Mouse (Mus musculus): ENCODE results near the gene 1600002K03Rik. TPM values are rescaled to one million over a fixed set of nuclear protein-coding genes. Genes with fewer than 3 reads are reported as not detected.

Gene 1600002K03Rik
- polyA plus RNA-seq, 1 experiment from 2014 or later, result 11.0 TPM

DNA sequence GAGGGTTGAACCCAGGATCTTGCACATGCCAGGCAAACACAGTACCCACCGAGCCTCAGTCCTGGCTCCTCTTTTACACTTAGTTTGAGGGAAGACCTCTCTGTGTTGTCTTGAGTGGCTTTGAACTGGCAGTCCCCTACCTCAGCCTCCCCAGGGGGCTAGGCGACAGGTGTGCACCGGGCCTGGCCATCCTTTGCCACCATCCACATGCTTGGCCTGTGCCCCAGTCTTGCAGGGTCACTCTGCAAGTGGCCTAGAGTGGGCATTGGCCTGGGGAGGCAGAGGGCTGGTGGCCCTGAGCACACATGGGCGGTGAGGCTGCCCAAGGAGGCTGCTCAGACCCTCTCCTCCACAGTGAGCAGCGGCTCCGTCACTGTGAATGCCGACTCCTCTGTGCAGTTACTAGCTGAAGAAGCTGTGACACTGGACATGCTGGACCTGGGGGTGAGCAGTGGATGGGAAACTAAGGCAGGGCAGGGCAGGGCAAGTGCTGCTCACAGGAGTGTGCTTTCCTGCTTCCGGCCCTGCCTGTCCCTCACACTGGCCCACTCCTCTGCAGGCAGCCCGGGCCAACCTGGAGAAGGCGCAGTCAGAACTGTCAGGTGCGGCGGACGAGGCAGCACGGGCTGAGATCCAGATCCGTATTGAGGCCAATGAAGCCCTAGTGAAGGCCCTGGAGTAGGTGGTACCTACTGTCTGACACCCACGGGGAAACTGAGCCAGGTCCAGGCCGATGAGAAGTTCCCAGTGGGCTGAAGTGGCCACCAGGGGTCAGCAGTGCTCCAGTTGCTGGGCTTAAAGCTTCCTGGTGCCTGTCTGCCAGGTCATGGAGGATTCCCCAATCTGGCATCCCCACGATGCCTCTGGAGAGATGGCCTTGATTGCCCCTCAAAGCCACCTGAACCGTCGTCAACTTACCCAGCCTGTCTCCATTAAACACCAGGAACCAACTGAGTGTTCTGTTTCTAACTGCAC lies 27.6 kb upstream of the 1600002K03Rik start:
- H3K9me3 ChIP-seq (ENCODE audit: control insufficient read depth, low read length), result no peaks in the 10 kb centered on the region
- H3K9ac ChIP-seq (ENCODE audit: low read depth, low read length), result no peak overlapping the region
- 0 out of 2 replicates have a peak, but pooled peaks cover 4% of the 10 kb centered on the region for H3K4me1 ChIP-seq (ENCODE audit: control insufficient read depth, insufficient read depth, low read length)
- no peak overlapping the region for H3K4me3 ChIP-seq (ENCODE audit: low read depth, low read length)
- H3K36me3 ChIP-seq (ENCODE audit: control insufficient read depth, insufficient read depth, low read length), result peaks cover 34% of the 10 kb centered on the region
- WGBS, result 71% methylated on average over 20 of the region's 20 CpGs
- ATAC-seq (ENCODE audit: low read depth), result no peak
- no peak overlapping the region for H3K4me2 ChIP-seq (ENCODE audit: low read depth, low read length)
- H3K27me3 ChIP-seq (replicated peaks; ENCODE audit: control insufficient read depth, insufficient read depth, low read length), result no peaks in the 10 kb centered on the region
- DNase-seq (ENCODE audit: low spot score), result no peak
- no peak overlapping the region for H3K27ac ChIP-seq (replicated peaks; ENCODE audit: low read depth, low read length)

DNA sequence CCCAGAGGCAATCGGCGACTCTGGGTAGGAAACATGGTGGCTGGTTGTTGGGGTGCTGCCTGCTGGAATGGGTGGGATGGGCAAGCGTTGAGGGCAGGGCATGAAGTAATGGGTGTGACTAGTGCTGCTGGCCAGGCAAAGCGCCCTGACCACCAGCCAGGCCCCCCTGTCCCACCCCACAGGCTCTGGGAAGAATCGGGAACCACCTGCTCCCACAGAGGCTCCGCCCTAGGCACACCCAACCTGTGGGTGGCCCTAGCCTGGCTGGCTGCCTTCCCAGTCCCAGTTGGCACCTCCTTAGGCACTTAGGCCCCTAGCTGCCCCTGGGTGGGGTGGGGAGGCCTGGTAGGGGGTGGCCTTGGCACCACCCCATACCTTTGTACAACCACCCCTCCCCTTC lies 26.8 kb upstream of the 1600002K03Rik start:
- Histone ChIP-seq H3K9ac (ENCODE audit: low read depth, low read length) (no peak overlapping the region), H3K4me1 (ENCODE audit: control insufficient read depth, insufficient read depth, low read length) (0 out of 2 replicates have a peak, but pooled peaks cover 4% of the 10 kb centered on the region), H3K4me2 (ENCODE audit: low read depth, low read length) (no peak overlapping the region), H3K36me3 (ENCODE audit: control insufficient read depth, insufficient read depth, low read length) (peaks cover 39% of the 10 kb centered on the region), H3K27ac (replicated peaks; ENCODE audit: low read depth, low read length) (0 out of 2 replicates have a peak overlapping the region, but pooled peaks have one; percentile 22), H3K27me3 (replicated peaks; ENCODE audit: control insufficient read depth, insufficient read depth, low read length) (no peaks in the 10 kb centered on the region), H3K4me3 (ENCODE audit: low read depth, low read length) (no peak overlapping the region), H3K9me3 (ENCODE audit: control insufficient read depth, low read length) (no peaks in the 10 kb centered on the region)
- DNase-seq (ENCODE audit: low spot score), result no peak
- WGBS, result 95% methylated on average over 4 of the region's 6 CpGs
- ATAC-seq (ENCODE audit: low read depth), result no peak

GRCm38 (mm10) chr10:80146568-80147011 lies 26.2 kb upstream of the 1600002K03Rik start:
- H3K4me3 ChIP-seq (ENCODE audit: low read depth, low read length), result no peak overlapping the region
- 0 out of 2 replicates have a peak, but pooled peaks cover 4% of the 10 kb centered on the region for H3K4me1 ChIP-seq (ENCODE audit: control insufficient read depth, insufficient read depth, low read length)
- H3K4me2 ChIP-seq (ENCODE audit: low read depth, low read length), result no peak overlapping the region
- no peaks in the 10 kb centered on the region for H3K9me3 ChIP-seq (ENCODE audit: control insufficient read depth, low read length)
- no peak for DNase-seq (ENCODE audit: low spot score)
- ATAC-seq (ENCODE audit: low read depth), result no peak
- H3K27me3 ChIP-seq (replicated peaks; ENCODE audit: control insufficient read depth, insufficient read depth, low read length), result no peaks in the 10 kb centered on the region
- 0 out of 2 replicates have a peak overlapping the region, but pooled peaks have one; percentile 22 for H3K27ac ChIP-seq (replicated peaks; ENCODE audit: low read depth, low read length)
- 67% methylated on average over 4 of the region's 4 CpGs for WGBS
- H3K36me3 ChIP-seq (ENCODE audit: control insufficient read depth, insufficient read depth, low read length), result peaks cover 44% of the 10 kb centered on the region
- H3K9ac ChIP-seq (ENCODE audit: low read depth, low read length), result no peak overlapping the region; the same call in 1 of the 2 replicates

- ATAC-seq (ENCODE audit: low read depth) (no peak), DNase-seq (ENCODE audit: low spot score) (no peak)
- H3K4me1 ChIP-seq (ENCODE audit: control insufficient read depth, insufficient read depth, low read length), result peaks cover 8% of the 10 kb centered on the region
- H3K9me3 ChIP-seq (ENCODE audit: control insufficient read depth, low read length), result no peaks in the 10 kb centered on the region
- H3K4me2 ChIP-seq (ENCODE audit: low read depth, low read length), result peak overlapping the region; percentile 93
- H3K4me3 ChIP-seq (ENCODE audit: low read depth, low read length), result peak overlapping the region; percentile 85
- no peaks in the 10 kb centered on the region for H3K27me3 ChIP-seq (replicated peaks; ENCODE audit: control insufficient read depth, insufficient read depth, low read length)
- peak overlapping the region; percentile 98 for H3K27ac ChIP-seq (replicated peaks; ENCODE audit: low read depth, low read length)
- peak overlapping the region; percentile 89; the same call in 1 of the 2 replicates for H3K9ac ChIP-seq (ENCODE audit: low read depth, low read length)
- WGBS, result 75% methylated on average over 5 of the region's 5 CpGs
- H3K36me3 ChIP-seq (ENCODE audit: control insufficient read depth, insufficient read depth, low read length), result peaks cover 50% of the 10 kb centered on the region
Measured at GRCm38 (mm10) chr10:80147146-80147718, 25.5 kb upstream of the 1600002K03Rik start.

GRCm38 (mm10) chr10:80147719-80148601 lies 24.8 kb upstream of the 1600002K03Rik start, which contains the start of gene Midn:
Gene Midn, plus strand, starts transcription at chr10:80148272.
- H3K27me3 ChIP-seq (replicated peaks; ENCODE audit: control insufficient read depth, insufficient read depth, low read length), result no peaks in the 10 kb centered on the region
- peak within 1 kb of the TSS; percentile 93 for H3K4me2 ChIP-seq (ENCODE audit: low read depth, low read length)
- H3K9ac ChIP-seq (ENCODE audit: low read depth, low read length), result peak within 1 kb of the TSS; percentile 89
- H3K27ac ChIP-seq (replicated peaks; ENCODE audit: low read depth, low read length), result peak within 1 kb of the TSS; percentile 98
- H3K4me3 ChIP-seq (ENCODE audit: low read depth, low read length), result peak within 1 kb of the TSS; percentile 85
- DNase-seq (ENCODE audit: low spot score), result peak; percentile 93
- no peaks in the 10 kb centered on the region for H3K9me3 ChIP-seq (ENCODE audit: control insufficient read depth, low read length)
- peaks cover 12% of the 10 kb centered on the region for H3K4me1 ChIP-seq (ENCODE audit: control insufficient read depth, insufficient read depth, low read length)
- peaks cover 56% of the 10 kb centered on the region for H3K36me3 ChIP-seq (ENCODE audit: control insufficient read depth, insufficient read depth, low read length)
- WGBS, result 0% methylated on average over 22 of the region's 42 CpGs
- peak; percentile 39 for ATAC-seq (ENCODE audit: low read depth)

GRCm38 (mm10) chr10:80148610-80149290 lies 24.0 kb upstream of the 1600002K03Rik start:
- peak; percentile 96 for DNase-seq (ENCODE audit: low spot score)
- Histone ChIP-seq H3K27ac (replicated peaks; ENCODE audit: low read depth, low read length) (peak overlapping the region; percentile 98), H3K9ac (ENCODE audit: low read depth, low read length) (peak overlapping the region; percentile 89), H3K9me3 (ENCODE audit: control insufficient read depth, low read length) (no peaks in the 10 kb centered on the region), H3K27me3 (replicated peaks; ENCODE audit: control insufficient read depth, insufficient read depth, low read length) (no peaks in the 10 kb centered on the region), H3K36me3 (ENCODE audit: control insufficient read depth, insufficient read depth, low read length) (peaks cover 60% of the 10 kb centered on the region), H3K4me3 (ENCODE audit: low read depth, low read length) (peak overlapping the region; percentile 85), H3K4me1 (ENCODE audit: control insufficient read depth, insufficient read depth, low read length) (peaks cover 12% of the 10 kb centered on the region), H3K4me2 (ENCODE audit: low read depth, low read length) (peak overlapping the region; percentile 93)
- WGBS, result under 1% methylated on average over 28 of the region's 57 CpGs
- peak; percentile 35 for ATAC-seq (ENCODE audit: low read depth)

DNA sequence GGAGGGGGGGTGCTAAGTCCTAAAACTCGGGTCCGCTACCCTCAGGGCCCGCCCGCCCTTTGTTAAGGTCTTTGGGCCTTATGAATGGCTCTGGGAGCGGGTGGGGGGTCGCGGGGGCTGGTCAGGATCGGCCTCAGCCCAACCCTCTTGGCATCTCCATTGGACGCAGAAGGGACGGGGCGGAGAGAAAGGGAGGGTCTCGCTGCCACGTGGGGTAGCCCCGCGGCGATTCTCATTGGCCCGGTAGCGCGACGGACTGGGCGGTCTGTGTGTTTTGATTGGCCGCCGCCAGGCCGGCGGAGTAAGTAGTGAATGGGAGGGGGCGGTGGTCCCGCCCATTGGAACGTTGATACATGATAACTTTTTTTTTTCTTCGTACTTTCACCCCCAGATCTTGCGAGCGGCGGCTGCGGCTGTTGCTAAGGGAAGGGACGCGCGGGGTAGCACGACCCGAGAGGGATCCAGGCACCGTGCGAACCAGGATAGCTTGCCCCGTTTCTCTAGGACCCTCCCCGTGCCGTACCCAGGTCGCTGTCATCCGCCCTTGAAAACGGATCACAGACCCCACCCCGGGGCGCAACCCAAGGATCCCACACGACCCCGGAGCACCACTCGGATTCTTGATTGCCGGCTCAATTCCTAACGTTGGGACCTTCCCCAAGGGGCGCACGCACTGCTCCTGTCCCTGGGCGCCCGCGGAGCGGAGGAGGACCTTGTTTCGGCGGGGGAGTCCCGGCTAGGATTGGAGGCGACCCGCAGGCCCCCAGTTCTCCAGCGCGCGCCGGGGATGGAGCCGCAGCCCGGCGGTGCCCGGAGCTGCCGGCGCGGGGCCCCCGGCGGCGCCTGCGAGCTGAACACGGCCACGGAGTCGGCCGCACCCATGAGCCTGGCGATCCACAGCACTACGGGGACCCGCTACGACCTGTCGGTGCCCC lies 23.2 kb upstream of the 1600002K03Rik start:
- peaks cover 12% of the 10 kb centered on the region for H3K4me1 ChIP-seq (ENCODE audit: control insufficient read depth, insufficient read depth, low read length)
- peak overlapping the region; percentile 98 for H3K27ac ChIP-seq (replicated peaks; ENCODE audit: low read depth, low read length)
- H3K27me3 ChIP-seq (replicated peaks; ENCODE audit: control insufficient read depth, insufficient read depth, low read length), result no peaks in the 10 kb centered on the region
- ATAC-seq (ENCODE audit: low read depth), result peak; percentile 81
- DNase-seq (ENCODE audit: low spot score), result peak; percentile 99
- peak overlapping the region; percentile 98 for H3K9ac ChIP-seq (ENCODE audit: low read depth, low read length)
- H3K4me2 ChIP-seq (ENCODE audit: low read depth, low read length), result peak overlapping the region; percentile 93
- WGBS, result 0% methylated on average over 38 of the region's 88 CpGs
- H3K36me3 ChIP-seq (ENCODE audit: control insufficient read depth, insufficient read depth, low read length), result peaks cover 60% of the 10 kb centered on the region
- no peaks in the 10 kb centered on the region for H3K9me3 ChIP-seq (ENCODE audit: control insufficient read depth, low read length)
- H3K4me3 ChIP-seq (ENCODE audit: low read depth, low read length), result peak overlapping the region; percentile 85
